Mouse (Mus musculus): ENCODE measurements around the gene Cpt2. TPM values are rescaled to one million over a fixed set of nuclear protein-coding genes. Genes with fewer than 3 reads are reported as not detected.

The Cpt2 gene
- polyA plus RNA-seq, 1 experiment from 2014 or later: 41.3 TPM

GRCm38 (mm10) chr4:107942741-107943140, 19.3 kb upstream of the Cpt2 start:
- no peak overlapping the region for H3K4me3 ChIP-seq
- no peaks in the 10 kb centered on the region for H3K27me3 ChIP-seq (ENCODE audit: poor library complexity, severe bottlenecking)
- H3K9me3 ChIP-seq: no peaks in the 10 kb centered on the region
- no peak overlapping the region for H3K27ac ChIP-seq
- WGBS: 95% methylated on average over 7 of the region's 7 CpGs
- H3K4me1 ChIP-seq: no peaks in the 10 kb centered on the region
- no peaks in the 10 kb centered on the region for H3K36me3 ChIP-seq (replicated peaks)
- DNase-seq (ENCODE audit: extremely low spot score, low spot score): no peak

DNA sequence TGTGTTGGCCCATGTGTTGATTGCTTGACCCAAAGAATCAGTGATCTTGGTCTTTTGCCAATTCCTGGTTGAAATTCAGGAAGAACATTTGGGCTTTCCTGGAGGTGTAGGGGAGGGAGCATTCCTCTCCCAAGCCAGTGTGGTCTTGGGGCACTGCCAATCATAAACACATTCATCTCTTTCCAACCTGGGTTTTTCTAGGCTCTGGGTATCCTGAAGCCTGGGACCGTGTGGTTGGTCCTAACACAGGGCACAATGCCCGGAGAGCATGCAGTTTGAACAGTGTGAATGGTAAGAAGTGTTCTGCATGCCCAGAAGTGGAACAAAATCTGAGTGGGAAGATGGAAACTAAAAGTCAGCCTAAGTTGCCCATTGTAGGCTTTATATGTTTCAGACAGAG, 14.7 kb upstream of the Cpt2 start:
- H3K9me3 ChIP-seq: no peaks in the 10 kb centered on the region
- H3K27ac ChIP-seq: no peak overlapping the region
- no peaks in the 10 kb centered on the region for H3K4me1 ChIP-seq
- WGBS: 90% methylated on average over 2 of the region's 2 CpGs
- H3K36me3 ChIP-seq (replicated peaks): no peaks in the 10 kb centered on the region
- DNase-seq (ENCODE audit: extremely low spot score, low spot score): no peak
- H3K27me3 ChIP-seq (ENCODE audit: poor library complexity, severe bottlenecking): no peaks in the 10 kb centered on the region
- no peak overlapping the region for H3K4me3 ChIP-seq

GRCm38 (mm10) chr4:107937338-107937737, 13.9 kb upstream of the Cpt2 start:
- no peaks in the 10 kb centered on the region for H3K9me3 ChIP-seq
- H3K27me3 ChIP-seq (ENCODE audit: poor library complexity, severe bottlenecking): no peaks in the 10 kb centered on the region
- no peak overlapping the region for H3K27ac ChIP-seq
- 37% methylated on average over 6 of the region's 6 CpGs for WGBS
- DNase-seq (ENCODE audit: extremely low spot score, low spot score): peak; percentile 33
- no peaks in the 10 kb centered on the region for H3K4me1 ChIP-seq
- H3K4me3 ChIP-seq: no peak overlapping the region
- H3K36me3 ChIP-seq (replicated peaks): no peaks in the 10 kb centered on the region

DNA sequence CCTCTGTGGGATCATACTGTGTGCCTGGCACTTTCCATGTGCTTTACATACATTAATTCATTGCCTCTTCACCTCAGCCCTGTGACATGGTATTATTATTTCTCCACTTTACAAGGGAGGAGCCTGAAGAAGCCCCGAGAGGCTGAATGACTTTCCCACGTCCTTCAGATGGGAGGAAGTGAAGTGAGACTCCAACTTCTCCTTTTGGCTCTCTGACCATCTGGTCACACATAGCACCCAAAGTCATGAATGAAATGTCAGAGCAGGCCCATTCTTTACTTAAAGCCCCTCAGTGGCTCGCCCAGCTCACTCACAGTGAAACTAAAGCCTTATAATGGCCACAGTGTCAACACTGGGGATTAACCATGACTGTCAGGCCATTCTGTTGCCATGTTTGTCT, 11.8 kb upstream of the Cpt2 start:
- DNase-seq (ENCODE audit: extremely low spot score, low spot score): no peak
- H3K4me3 ChIP-seq: no peak overlapping the region
- H3K9me3 ChIP-seq: no peaks in the 10 kb centered on the region
- WGBS: 86% methylated on average over 3 of the region's 3 CpGs
- H3K27me3 ChIP-seq (ENCODE audit: poor library complexity, severe bottlenecking): no peaks in the 10 kb centered on the region
- no peaks in the 10 kb centered on the region for H3K4me1 ChIP-seq
- no peak overlapping the region for H3K27ac ChIP-seq
- H3K36me3 ChIP-seq (replicated peaks): no peaks in the 10 kb centered on the region

DNA sequence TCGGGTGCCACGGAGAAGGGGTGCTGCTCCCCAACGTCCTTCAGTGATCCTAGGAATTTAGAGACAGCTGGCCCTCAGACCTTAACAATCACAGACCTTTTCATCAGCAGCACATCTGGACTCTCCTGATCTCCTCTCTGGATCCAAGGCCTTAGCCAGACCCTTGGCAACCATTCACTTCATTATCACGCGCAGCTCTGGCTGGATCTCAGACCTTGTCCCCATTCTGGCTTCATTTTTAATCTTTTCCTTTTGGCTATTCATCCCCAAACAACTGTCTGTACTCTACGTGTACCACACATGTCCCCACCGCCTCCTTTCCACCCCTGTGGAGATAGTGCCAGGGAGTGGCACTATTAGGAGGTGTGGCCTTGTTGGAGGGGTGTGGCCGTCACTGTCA, 9.8 kb upstream of the Cpt2 start:
- no peak overlapping the region for H3K4me3 ChIP-seq
- no peak for DNase-seq (ENCODE audit: extremely low spot score, low spot score)
- 82% methylated on average over 8 of the region's 8 CpGs for WGBS
- no peak overlapping the region for H3K27ac ChIP-seq
- no peaks in the 10 kb centered on the region for H3K9me3 ChIP-seq
- H3K4me1 ChIP-seq: no peaks in the 10 kb centered on the region
- no peaks in the 10 kb centered on the region for H3K36me3 ChIP-seq (replicated peaks)
- no peaks in the 10 kb centered on the region for H3K27me3 ChIP-seq (ENCODE audit: poor library complexity, severe bottlenecking)

DNA sequence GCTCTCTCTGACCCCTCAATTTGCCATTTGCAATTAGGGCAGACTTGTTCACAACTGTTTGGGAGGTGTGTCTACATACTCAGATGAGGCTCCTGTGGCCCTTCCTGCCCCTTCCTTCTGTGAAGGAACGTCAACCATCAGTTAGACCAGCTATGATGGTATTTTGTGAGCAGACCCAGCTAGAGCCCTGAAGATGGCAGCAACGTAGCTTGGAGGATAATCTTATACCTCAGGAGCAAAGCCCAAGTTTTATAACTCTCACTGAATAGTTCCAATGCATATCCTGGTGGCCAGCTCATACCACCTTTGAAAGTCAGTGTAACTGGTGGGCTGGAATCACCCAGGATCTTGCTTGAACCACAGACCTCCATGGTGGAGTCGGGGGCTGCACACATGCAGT, 8.0 kb upstream of the Cpt2 start:
- no peak overlapping the region for H3K27ac ChIP-seq
- no peak overlapping the region for H3K4me3 ChIP-seq
- WGBS: 83% methylated on average over 3 of the region's 3 CpGs
- no peaks in the 10 kb centered on the region for H3K27me3 ChIP-seq (ENCODE audit: poor library complexity, severe bottlenecking)
- H3K36me3 ChIP-seq (replicated peaks): no peaks in the 10 kb centered on the region
- H3K9me3 ChIP-seq: no peaks in the 10 kb centered on the region
- DNase-seq (ENCODE audit: extremely low spot score, low spot score): no peak
- no peaks in the 10 kb centered on the region for H3K4me1 ChIP-seq

DNA sequence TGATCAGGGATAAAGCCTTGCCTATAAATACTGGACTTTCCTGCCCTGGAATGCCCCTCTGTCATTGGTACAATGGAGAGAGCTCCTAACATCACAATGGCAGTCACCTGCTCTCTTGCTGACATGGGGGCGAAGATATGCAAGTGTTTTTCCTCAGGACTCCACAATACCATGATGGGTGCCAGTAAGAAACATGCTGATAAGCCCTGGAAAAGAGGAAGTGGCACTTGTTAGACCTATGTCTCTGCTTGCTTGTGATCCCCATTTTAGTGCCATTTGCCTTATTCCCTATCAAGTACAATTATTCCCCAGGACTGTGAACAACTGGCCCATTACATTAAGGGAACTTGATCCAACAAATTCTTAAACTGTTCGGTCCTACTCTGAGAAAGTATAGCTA, 5.3 kb upstream of the Cpt2 start:
- H3K36me3 ChIP-seq (replicated peaks): no peaks in the 10 kb centered on the region
- WGBS: 85% methylated on average over 2 of the region's 2 CpGs

DNA sequence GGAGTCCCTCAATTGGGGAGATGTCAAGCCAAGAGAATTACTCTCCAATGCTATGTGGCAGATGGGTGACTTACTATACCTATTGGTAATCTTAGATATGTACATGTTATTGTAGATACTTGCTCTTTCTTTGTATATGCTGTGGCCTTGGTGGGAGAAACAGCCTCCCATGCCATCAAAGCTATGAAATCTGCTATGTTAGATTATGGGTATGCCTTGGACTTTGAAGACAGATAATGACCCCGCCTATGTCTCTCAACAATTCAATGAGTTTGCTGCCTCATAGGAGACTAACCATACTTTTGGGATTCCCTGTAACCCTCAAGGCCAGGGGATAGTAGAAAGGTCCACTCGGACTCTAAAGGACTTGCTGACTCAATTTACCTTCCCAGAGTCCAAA, 4.9 kb upstream of the Cpt2 start:
- no peak overlapping the region for H3K4me3 ChIP-seq
- no peak overlapping the region for H3K27ac ChIP-seq
- H3K4me1 ChIP-seq: no peaks in the 10 kb centered on the region; the same call in 1 of the 2 replicates
- WGBS: 69% methylated on average over 2 of the region's 2 CpGs
- no peaks in the 10 kb centered on the region for H3K9me3 ChIP-seq
- H3K36me3 ChIP-seq (replicated peaks): no peaks in the 10 kb centered on the region
- no peak for DNase-seq (ENCODE audit: extremely low spot score, low spot score)
- no peaks in the 10 kb centered on the region for H3K27me3 ChIP-seq (ENCODE audit: poor library complexity, severe bottlenecking)

More for the DNA sequence above, 5.3 kb upstream of the Cpt2 start:
- no peak for DNase-seq (ENCODE audit: extremely low spot score, low spot score)
- Histone ChIP-seq H3K9me3 (no peaks in the 10 kb centered on the region), H3K4me3 (no peak overlapping the region), H3K27ac (no peak overlapping the region), H3K27me3 (ENCODE audit: poor library complexity, severe bottlenecking) (no peaks in the 10 kb centered on the region), H3K4me1 (no peaks in the 10 kb centered on the region)

GRCm38 (mm10) chr4:107923803-107924194, 389 bp upstream of the Cpt2 start:
- Histone ChIP-seq H3K27ac (peak overlapping the region; percentile 92; the same call in 1 of the 2 replicates), H3K4me1 (peaks cover 14% of the 10 kb centered on the region), H3K36me3 (replicated peaks) (0 out of 2 replicates have a peak, but pooled peaks cover 6% of the 10 kb centered on the region), H3K27me3 (ENCODE audit: poor library complexity, severe bottlenecking) (no peaks in the 10 kb centered on the region), H3K4me3 (peak overlapping the region; percentile 90), H3K9me3 (no peaks in the 10 kb centered on the region)
- WGBS: 53% methylated on average over 7 of the region's 7 CpGs
- DNase-seq (ENCODE audit: extremely low spot score, low spot score): no peak

GRCm38 (mm10) chr4:107921952-107922351, 1.5 kb downstream of the Cpt2 start:
- Histone ChIP-seq H3K4me3 (peak overlapping the region; percentile 90; the same call in 1 of the 2 replicates), H3K27ac (no peak overlapping the region), H3K4me1 (peaks cover 14% of the 10 kb centered on the region), H3K9me3 (no peaks in the 10 kb centered on the region), H3K27me3 (ENCODE audit: poor library complexity, severe bottlenecking) (no peaks in the 10 kb centered on the region), H3K36me3 (replicated peaks) (0 out of 2 replicates have a peak, but pooled peaks cover 6% of the 10 kb centered on the region)
- 75% methylated on average over 4 of the region's 4 CpGs for WGBS
- no peak for DNase-seq (ENCODE audit: extremely low spot score, low spot score)

GRCm38 (mm10) chr4:107921152-107921695, 2.2 kb downstream of the Cpt2 start:
- Histone ChIP-seq H3K27me3 (ENCODE audit: poor library complexity, severe bottlenecking) (no peaks in the 10 kb centered on the region), H3K9me3 (no peaks in the 10 kb centered on the region), H3K4me3 (no peak overlapping the region), H3K4me1 (peaks cover 14% of the 10 kb centered on the region), H3K36me3 (replicated peaks) (0 out of 2 replicates have a peak, but pooled peaks cover 6% of the 10 kb centered on the region), H3K27ac (no peak overlapping the region)
- no peak for DNase-seq (ENCODE audit: extremely low spot score, low spot score)
- WGBS: 91% methylated on average over 8 of the region's 8 CpGs

DNA sequence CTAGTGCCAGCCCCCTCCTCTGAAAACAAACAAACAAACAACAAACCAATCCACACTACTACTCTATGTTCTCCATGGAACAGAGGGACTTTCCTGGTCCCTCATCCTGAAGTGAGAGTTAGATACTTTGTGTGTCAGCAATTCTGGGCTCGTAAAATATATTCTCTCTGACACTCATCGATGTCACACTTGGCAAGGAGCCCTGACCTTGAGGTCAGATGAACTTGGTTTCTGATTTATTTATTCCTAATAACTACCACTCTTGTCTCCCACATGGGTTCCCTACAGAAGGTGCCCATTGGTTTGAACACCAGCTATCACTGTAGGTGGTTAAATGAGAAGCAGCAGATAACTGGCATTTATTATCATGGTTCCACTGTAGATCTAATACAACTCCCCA, 3.1 kb downstream of the Cpt2 start:
- 97% methylated on average over 2 of the region's 2 CpGs for WGBS
- Histone ChIP-seq H3K9me3 (no peaks in the 10 kb centered on the region), H3K36me3 (replicated peaks) (0 out of 2 replicates have a peak, but pooled peaks cover 6% of the 10 kb centered on the region), H3K4me1 (peaks cover 14% of the 10 kb centered on the region), H3K4me3 (no peak overlapping the region), H3K27me3 (ENCODE audit: poor library complexity, severe bottlenecking) (no peaks in the 10 kb centered on the region), H3K27ac (no peak overlapping the region)
- no peak for DNase-seq (ENCODE audit: extremely low spot score, low spot score)

- H3K9me3 ChIP-seq: no peaks in the 10 kb centered on the region
- H3K4me1 ChIP-seq: no peaks in the 10 kb centered on the region
- peaks cover 82% of the 10 kb centered on the region for H3K36me3 ChIP-seq (replicated peaks)
- WGBS: 87% methylated on average over 4 of the region's 4 CpGs
- H3K27me3 ChIP-seq (ENCODE audit: poor library complexity, severe bottlenecking): no peaks in the 10 kb centered on the region
- no peak overlapping the region for H3K27ac ChIP-seq
- DNase-seq (ENCODE audit: extremely low spot score, low spot score): no peak
- no peak overlapping the region for H3K4me3 ChIP-seq
Measured at GRCm38 (mm10) chr4:107910020-107910419, 13.4 kb downstream of the Cpt2 start.

- H3K36me3 ChIP-seq (replicated peaks): peaks cover 85% of the 10 kb centered on the region
- no peaks in the 10 kb centered on the region for H3K27me3 ChIP-seq (ENCODE audit: poor library complexity, severe bottlenecking)
- DNase-seq (ENCODE audit: extremely low spot score, low spot score): no peak
- H3K9me3 ChIP-seq: no peaks in the 10 kb centered on the region
- no peaks in the 10 kb centered on the region for H3K4me1 ChIP-seq
- no peak overlapping the region for H3K27ac ChIP-seq
- no peak overlapping the region for H3K4me3 ChIP-seq
- 91% methylated on average over 9 of the region's 9 CpGs for WGBS
Measured at GRCm38 (mm10) chr4:107906561-107906960, 16.8 kb downstream of the Cpt2 start.

Measured in forebrain, embryonic 10.5 days (tissue).